Mouse (Mus musculus) heart, postnatal 0 days (tissue): ENCODE results near the gene Dnajc11.

Source experiments
- CTCF ChIP-seq: IDR thresholded peaks from 2 replicates; pipeline ENCODE4 v1.5.1; 2016; ENCODE audit warnings: antibody characterized with exemption, control low read depth, low read depth
- EP300 ChIP-seq: IDR thresholded peaks from 2 replicates; pipeline ENCODE4 v1.6.1; 2016; ENCODE audit warnings: antibody characterized with exemption, low read depth

DNA sequence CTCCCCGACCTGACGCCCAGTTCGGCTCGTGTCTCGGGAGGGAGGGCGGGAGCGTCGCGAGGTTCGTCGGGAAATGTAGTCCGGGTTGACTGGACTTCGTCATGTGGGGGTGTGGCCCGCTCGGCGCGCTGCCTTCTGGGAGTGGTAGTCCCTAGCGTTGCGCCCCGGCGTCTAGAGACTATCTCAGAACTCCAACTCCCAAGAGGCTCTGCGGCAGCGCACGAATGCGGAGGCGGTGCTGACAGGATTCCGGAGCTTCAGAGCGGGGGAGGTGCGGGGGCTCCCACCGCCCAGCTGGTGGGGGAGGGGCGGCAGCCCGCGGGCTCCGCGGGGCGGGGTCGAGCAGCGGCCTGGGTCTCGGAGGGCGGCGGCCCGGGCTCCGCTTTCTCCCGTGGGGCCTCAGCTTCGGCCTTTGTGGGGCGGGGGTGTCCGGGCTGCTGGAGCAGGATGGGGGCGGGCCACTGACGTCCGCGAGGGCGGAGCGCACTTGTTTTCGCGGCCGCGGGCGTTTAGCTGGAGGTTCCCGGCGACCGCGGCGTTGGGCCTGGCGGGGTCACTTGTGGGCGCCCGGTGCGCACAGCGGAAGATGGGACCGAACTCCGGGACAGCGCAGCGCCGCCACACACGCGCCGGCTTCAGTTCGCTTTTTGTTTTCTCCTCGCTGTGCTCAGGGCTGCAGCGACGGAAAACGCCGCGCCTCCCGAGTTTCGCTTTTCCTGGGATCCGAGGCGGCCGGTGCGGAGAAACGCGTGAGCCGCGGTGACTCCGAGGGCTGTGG, 62.9 kb downstream of the Dnajc11 start, which contains the start of gene Phf13:
- TF ChIP-seq CTCF (no peak), EP300 (peak; percentile 76)
